Mouse (Mus musculus) spleen, adult 2 months (tissue): ENCODE measurements around the gene Katna1. TPM values are rescaled to one million over a fixed set of nuclear protein-coding genes. Genes with fewer than 3 reads are reported as not detected.
A peak's percentile ranks its signal among the peaks of the same experiment; 100 is the strongest.

Experiments
- DNase-seq, 2 experiments: peaks; one replicate each; pipeline versions ENCODE4 v3.0.0 to v3.0.0-alpha.2; 2012 to 2021; ENCODE audit warnings: low spot score in 2 of 2, low read depth in 1 of 2
- H3K27ac ChIP-seq: fragments of 200-500 bp; 2 replicates; pipeline ENCODE4 v1.5.1; 2012; ENCODE audit warnings: low read length, inconsistent platforms; ENCODE audit not compliant: insufficient read depth
- H3K27me3 ChIP-seq: fragments of 200-500 bp; 2 replicates; pipeline ENCODE4 v1.6.1; 2012; ENCODE audit warnings: mild to moderate bottlenecking, moderate library complexity, low read length, inconsistent platforms; ENCODE audit not compliant: control insufficient read depth, insufficient read depth
- H3K36me3 ChIP-seq: fragments of 200-500 bp; 2 replicates; pipeline ENCODE4 v1.6.1; 2012; ENCODE audit warnings: mild to moderate bottlenecking, low read length, inconsistent platforms; ENCODE audit not compliant: control insufficient read depth, insufficient read depth
- H3K4me1 ChIP-seq: fragments of 200-500 bp; 2 replicates; pipeline ENCODE4 v1.6.1; 2011; ENCODE audit warnings: inconsistent platforms; ENCODE audit not compliant: control insufficient read depth, insufficient read depth, insufficient read length
- H3K4me3 ChIP-seq: fragments of 200-500 bp; 2 replicates; pipeline ENCODE4 v1.5.1; 2011; ENCODE audit warnings: mild to moderate bottlenecking, inconsistent platforms; ENCODE audit not compliant: insufficient read depth, insufficient read length; ENCODE audit errors: extremely low read depth
- CTCF ChIP-seq: fragments of 200-500 bp; IDR thresholded peaks from 2 replicates; pipeline ENCODE4 v1.5.1; 2011; ENCODE audit warnings: mild to moderate bottlenecking, inconsistent platforms; ENCODE audit not compliant: insufficient read depth, insufficient read length, insufficient replicate concordance; ENCODE audit errors: extremely low read depth
- POLR2A ChIP-seq: fragments of 200-500 bp; IDR thresholded peaks from 2 replicates; pipeline ENCODE4 v1.6.1; 2011; ENCODE audit warnings: low read depth, low read length, inconsistent platforms
- WGBS: fragments of 180-500 bp; shearing (Covaris S2); methylation state at CpG from one replicate; pipeline ENCODE4 v1.1.7; 2018; 5-methylcytosine and 5-hydroxymethylcytosine counted together
- polyA plus RNA-seq: library from polyadenylated mRNA; depleted of rRNA; stranded (reverse); fragments of >200 nt; gene quantifications from 2 replicates; pipeline ENCODE4 v1.2.3, GENCODE M21; 2012; rRNA removed

Katna1 gene
- polyA plus RNA-seq, 1 experiment, result 2.8 TPM

GRCm38 (mm10) chr10:7801258-7801657 lies 75.5 kb downstream of the Katna1 start:
- no peaks in the 10 kb centered on the region for H3K4me1 ChIP-seq
- 84% methylated on average over 3 of the region's 3 CpGs for WGBS
- no peak overlapping the region for H3K4me3 ChIP-seq
- no peak for TF ChIP-seq POLR2A
- TF ChIP-seq CTCF, result no peak
- H3K27ac ChIP-seq, result no peak overlapping the region
- no peak for DNase-seq
- peaks cover 48% of the 10 kb centered on the region for H3K36me3 ChIP-seq
- H3K27me3 ChIP-seq, result no peaks in the 10 kb centered on the region

GRCm38 (mm10) chr10:7802519-7803140 lies 76.8 kb downstream of the Katna1 start:
- DNase-seq, result no peak
- TF ChIP-seq CTCF, result no peak
- no peak for TF ChIP-seq POLR2A
- Histone ChIP-seq H3K27me3 (no peaks in the 10 kb centered on the region), H3K4me1 (no peaks in the 10 kb centered on the region), H3K27ac (no peak overlapping the region), H3K36me3 (peaks cover 48% of the 10 kb centered on the region), H3K4me3 (no peak overlapping the region)
- WGBS, result 87% methylated on average over 2 of the region's 2 CpGs

- TF ChIP-seq CTCF (peak; percentile 19; the same call in 1 of the 2 replicates), POLR2A (no peak)
- no peaks in the 10 kb centered on the region for H3K4me1 ChIP-seq
- peaks cover 36% of the 10 kb centered on the region for H3K36me3 ChIP-seq
- H3K27ac ChIP-seq, result no peak overlapping the region
- no peaks in the 10 kb centered on the region for H3K27me3 ChIP-seq
- no peak overlapping the region for H3K4me3 ChIP-seq
- DNase-seq, result peak; percentile 48 to 55
- 50% methylated on average over 2 of the region's 2 CpGs for WGBS
Measured at GRCm38 (mm10) chr10:7809937-7810336, 84.1 kb downstream of the Katna1 start.

Other genes with a start within 250 kb of the Katna1 start
- gene Lrp11, start 136.2 kb upstream of the Katna1 start, polyA plus RNA-seq, result 1.3 and 2.2 TPM in 2 replicates
- gene Nup43, start 58.5 kb upstream of the Katna1 start, polyA plus RNA-seq, result 5.2 and 5.8 TPM in 2 replicates
- 11.1 and 16.5 TPM in 2 replicates for gene Pcmt1, start 44.9 kb upstream of the Katna1 start, polyA plus RNA-seq
- gene Lats1, start 44.8 kb upstream of the Katna1 start, polyA plus RNA-seq, result 6.7 and 6.9 TPM in 2 replicates
- 9.2 and 13.9 TPM in 2 replicates for gene Ginm1, start 66.8 kb downstream of the Katna1 start, polyA plus RNA-seq
- gene Ppil4, start 66.9 kb downstream of the Katna1 start, polyA plus RNA-seq, result 5.5 and 6.2 TPM in 2 replicates
- gene Zc3h12d, start 106.5 kb downstream of the Katna1 start, polyA plus RNA-seq, result 18.3 and 24.6 TPM in 2 replicates
- gene Tab2, start 230.2 kb downstream of the Katna1 start, polyA plus RNA-seq, result 30.0 and 31.8 TPM in 2 replicates